Mouse (Mus musculus): ENCODE data around the gene Gpr88. TPM values are rescaled to one million over a fixed set of nuclear protein-coding genes. Genes with fewer than 3 reads are reported as not detected.

Gpr88 gene
- polyA plus RNA-seq, 1 experiment from 2014 or later: 0.49 TPM

Other genes starting within 250 kb of the Gpr88 start
- gene Slc30a7, start 246.1 kb downstream of the Gpr88 start, polyA plus RNA-seq (2014; fragmentation: Nextera tagmentation; extraction: Ambion mirVana): 31.8 and 32.9 TPM in 2 replicates
- gene Extl2, start 246.0 kb downstream of the Gpr88 start, polyA plus RNA-seq (2014; fragmentation: Nextera tagmentation; extraction: Ambion mirVana): 26.7 and 28.9 TPM in 2 replicates
- gene Vcam1, start 123.8 kb downstream of the Gpr88 start, polyA plus RNA-seq (2014; fragmentation: Nextera tagmentation; extraction: Ambion mirVana): 38.0 and 43.5 TPM in 2 replicates
- gene Cdc14a, start 170.5 kb upstream of the Gpr88 start, polyA plus RNA-seq (2014; fragmentation: Nextera tagmentation; extraction: Ambion mirVana): 18.2 and 19.7 TPM in 2 replicates